Mouse (Mus musculus) urinary bladder, postnatal 25 days (tissue): ENCODE results near the gene Selp.
A peak's percentile ranks its signal among the peaks of the same experiment; 100 is the strongest.

Source experiments
- DNase-seq: peaks from one replicate; pipeline ENCODE4 v3.0.0; 2022; ENCODE audit warnings: low spot score

Selp gene

DNA sequence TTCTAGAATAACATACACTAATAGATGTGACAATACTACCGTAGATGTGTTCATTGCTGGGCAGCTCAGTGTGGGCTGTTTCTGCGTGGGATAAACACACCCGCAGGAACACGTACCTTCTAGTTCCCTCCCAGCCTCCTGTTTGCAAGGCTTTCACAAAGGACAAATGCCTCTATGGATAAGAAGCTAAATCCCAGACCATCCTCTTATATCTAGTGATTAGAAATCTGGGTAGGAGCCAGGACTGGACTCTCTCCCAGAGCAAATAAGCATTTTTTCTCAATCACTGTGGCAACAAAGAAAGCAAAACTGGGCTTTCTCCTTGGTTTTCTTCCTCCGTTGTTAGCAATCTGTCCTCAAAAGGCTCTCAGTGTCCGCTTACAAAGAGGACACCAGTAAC is 63.4 kb downstream of the Selp start:
- DNase-seq, result no peak

DNA sequence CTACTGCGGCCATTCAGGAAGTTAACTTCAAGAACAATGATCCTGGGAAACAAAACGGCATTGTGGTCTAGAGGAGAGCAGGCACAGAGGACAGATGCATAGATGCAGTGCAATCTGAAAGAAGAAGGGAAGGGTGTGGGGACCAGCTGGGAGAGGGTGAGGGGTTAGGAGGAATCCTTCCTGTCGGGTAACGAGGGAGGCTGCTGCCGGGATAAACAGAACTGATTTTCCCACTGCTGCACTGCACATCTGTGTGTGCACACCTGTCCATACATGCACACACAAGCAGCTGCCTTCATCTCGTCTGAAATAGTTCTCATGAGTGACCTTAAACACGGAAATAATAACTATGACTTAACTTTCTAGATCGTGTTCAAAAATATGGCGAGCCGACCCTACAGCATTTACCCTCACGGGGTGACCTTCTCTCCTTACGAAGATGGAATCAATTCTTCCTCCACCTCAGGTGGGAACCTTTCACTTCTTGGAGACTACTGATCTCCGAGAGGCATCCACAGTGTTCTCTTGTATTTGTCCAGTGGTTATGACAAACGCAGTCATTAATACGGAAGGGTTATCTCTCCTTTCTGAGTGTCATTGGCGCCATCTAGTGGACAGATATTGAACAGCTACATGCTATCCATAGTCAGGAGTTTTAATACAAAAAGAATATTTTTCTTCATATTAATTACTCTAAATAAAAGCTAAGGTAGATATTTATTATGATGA is 69.2 kb downstream of the Selp start:
- DNase-seq, result peak; percentile 63

DNA sequence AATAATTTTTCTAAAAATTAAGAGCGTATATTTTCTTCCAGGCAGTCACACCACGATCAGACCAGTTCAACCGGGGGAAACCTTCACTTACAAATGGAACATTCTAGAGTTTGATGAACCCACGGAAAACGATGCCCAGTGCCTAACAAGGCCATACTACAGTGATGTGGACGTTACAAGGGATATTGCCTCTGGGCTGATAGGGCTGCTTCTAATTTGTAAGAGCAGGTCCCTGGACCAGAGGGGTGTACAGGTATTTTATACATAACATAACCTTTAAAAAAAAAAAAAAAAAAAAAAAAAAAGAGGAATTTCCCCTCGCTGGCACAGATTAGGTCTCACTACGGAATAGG is 69.8 kb downstream of the Selp start:
- DNase-seq, result no peak

DNA sequence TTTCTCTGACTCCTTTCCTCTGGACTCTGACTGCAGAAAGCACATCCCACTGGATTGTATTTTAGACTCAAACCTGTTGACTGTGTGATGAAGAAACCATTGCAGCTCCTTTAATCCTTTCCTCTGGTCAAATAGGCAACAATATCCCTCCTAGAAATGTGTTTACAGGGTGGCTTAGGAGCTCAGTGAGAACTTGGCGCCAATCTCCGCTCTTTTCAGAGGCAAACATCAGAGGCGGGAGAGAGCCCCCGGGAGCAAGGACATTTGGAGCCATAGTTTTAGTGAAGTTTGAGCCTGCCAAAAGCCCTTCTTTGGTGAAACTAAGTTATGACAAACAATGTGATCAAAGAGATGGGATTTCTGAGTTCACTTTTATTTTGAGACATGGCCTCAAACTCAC is 70.3 kb downstream of the Selp start:
- DNase-seq, result no peak

DNA sequence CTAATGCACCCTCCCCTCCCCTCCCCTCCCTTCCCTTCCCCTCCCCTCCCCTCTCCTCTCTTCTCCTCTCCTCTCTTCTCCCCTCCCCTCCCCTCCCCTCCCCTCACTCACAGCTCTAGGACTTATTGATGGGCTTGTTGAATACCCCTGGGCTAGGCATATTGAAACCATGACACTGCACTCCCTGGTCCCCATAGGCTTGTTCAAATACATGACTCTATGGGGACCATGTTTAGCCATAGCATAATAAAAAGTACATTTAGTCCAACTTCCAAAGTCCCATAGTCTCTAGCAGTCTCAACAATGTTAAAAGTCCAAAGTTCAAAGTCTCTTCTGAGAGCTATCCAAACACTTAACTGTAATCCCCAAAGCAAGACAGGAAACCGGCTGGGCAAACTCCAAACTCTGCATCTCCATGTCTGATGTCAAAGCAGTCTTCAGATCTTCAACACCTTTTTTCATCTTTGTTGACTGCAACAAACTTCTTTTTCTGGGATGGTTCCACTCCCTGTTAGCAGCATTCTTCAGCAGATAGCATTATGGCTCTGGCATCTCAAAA is 72.0 kb downstream of the Selp start:
- DNase-seq, result no peak

DNA sequence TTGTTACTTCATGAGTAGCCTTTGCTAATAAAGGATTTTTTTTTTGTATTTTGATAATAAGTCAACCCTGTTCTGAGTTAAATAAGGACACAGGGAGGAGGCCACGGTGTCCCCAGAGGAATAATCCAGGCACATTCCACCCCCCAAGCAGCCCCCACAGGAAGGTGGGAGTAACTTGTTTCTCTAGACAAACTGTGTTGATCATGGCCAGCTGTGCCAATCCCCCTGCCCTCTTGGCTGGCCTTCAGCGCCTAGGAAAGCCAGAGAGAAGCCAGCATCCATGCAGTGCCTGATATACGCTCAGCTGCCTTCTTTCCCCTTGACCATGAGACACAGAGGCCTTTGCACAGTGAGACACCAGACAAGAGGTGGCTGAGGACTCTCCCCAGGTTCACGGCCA is 84.5 kb downstream of the Selp start:
- no peak for DNase-seq
